Mouse (Mus musculus) CD4-positive, CD25-positive, alpha-beta regulatory T cell, adult 4 months (primary cell): ENCODE measurements around the gene Prrc2a. TPM values are rescaled to one million over a fixed set of nuclear protein-coding genes. Genes with fewer than 3 reads are reported as not detected.

ENCODE experiments used
- ATAC-seq: one replicate; pipeline ENCODE4 v1.8.0; 2017
- polyA plus RNA-seq, 2 experiments: library from polyadenylated mRNA; unstranded; fragments of 100-300 nt; shearing (Covaris generic); gene quantifications; one replicate each; pipeline ENCODE4 v1.2.1; 2017

The Prrc2a gene
- polyA plus RNA-seq, 2 experiments from 2014 or later, result 43.0 to 75.1 TPM

- ATAC-seq, result no peak
These were observed 24.5 kb upstream of the Prrc2a start for GRCm38 (mm10) chr17:35189186-35189585.

- no peak for ATAC-seq
These were observed 23.4 kb upstream of the Prrc2a start, which contains the start of gene Lst1 for GRCm38 (mm10) chr17:35187959-35188610. Gene Lst1, minus strand, starts transcription at chr17:35188439.

- no peak for ATAC-seq
These were observed 22.6 kb upstream of the Prrc2a start for GRCm38 (mm10) chr17:35187345-35187744.

- peak; percentile 39 for ATAC-seq
These were observed 22.0 kb upstream of the Prrc2a start for GRCm38 (mm10) chr17:35186681-35187080.

- ATAC-seq, result peak; percentile 50
These were observed 21.2 kb upstream of the Prrc2a start for GRCm38 (mm10) chr17:35185639-35186611.

GRCm38 (mm10) chr17:35180093-35180492 is 15.4 kb upstream of the Prrc2a start:
- peak; percentile 76 for ATAC-seq

GRCm38 (mm10) chr17:35178528-35178927 is 13.8 kb upstream of the Prrc2a start:
- peak; percentile 48 for ATAC-seq

GRCm38 (mm10) chr17:35175968-35176367 is 11.3 kb upstream of the Prrc2a start, which contains the start of gene Aif1:
Gene Aif1, minus strand, starts transcription at chr17:35176068.
- ATAC-seq, result no peak

- ATAC-seq, result no peak
These were observed 10.7 kb upstream of the Prrc2a start for GRCm38 (mm10) chr17:35175382-35175781.

GRCm38 (mm10) chr17:35174201-35174977 is 9.7 kb upstream of the Prrc2a start:
- ATAC-seq, result peak; percentile 67

GRCm38 (mm10) chr17:35173329-35173728 is 8.6 kb upstream of the Prrc2a start:
- peak; percentile 75 for ATAC-seq

- ATAC-seq, result peak; percentile 48
These were observed 7.9 kb upstream of the Prrc2a start for GRCm38 (mm10) chr17:35172445-35173234.

GRCm38 (mm10) chr17:35168541-35169207 is 4.0 kb upstream of the Prrc2a start:
- no peak for ATAC-seq

- ATAC-seq, result no peak
These were observed 3.1 kb upstream of the Prrc2a start for GRCm38 (mm10) chr17:35167794-35168193.

- no peak for ATAC-seq
These were observed 1.8 kb upstream of the Prrc2a start for GRCm38 (mm10) chr17:35166352-35167035.

- ATAC-seq, result peak; percentile 1
These were observed 906 bp upstream of the Prrc2a start for GRCm38 (mm10) chr17:35165451-35166155.

- no peak for ATAC-seq
These were observed 504 bp downstream of the Prrc2a start for GRCm38 (mm10) chr17:35164218-35164567.

- no peak for ATAC-seq
These were observed 1.2 kb downstream of the Prrc2a start for GRCm38 (mm10) chr17:35163326-35164081.

GRCm38 (mm10) chr17:35162730-35163129 is 2.0 kb downstream of the Prrc2a start:
- no peak for ATAC-seq
